Mouse (Mus musculus) C2C12 (cell line): ENCODE data around the gene Vps13a.

Experiments
- CTCF ChIP-seq: IDR thresholded peaks from one replicate; pipeline ENCODE4 v1.5.1; 2011; ENCODE audit not compliant: control insufficient read depth, insufficient read depth, insufficient read length
- MAX ChIP-seq: IDR thresholded peaks from one replicate; pipeline ENCODE4 v1.6.1; 2011; ENCODE audit warnings: mild to moderate bottlenecking, control low read depth
- MYOD1 ChIP-seq: IDR thresholded peaks from one replicate; pipeline ENCODE4 v1.6.1; 2011; ENCODE audit warnings: low read depth; ENCODE audit not compliant: control insufficient read depth, insufficient read length

- no peak for TF ChIP-seq CTCF
- TF ChIP-seq MAX = no peak
- no peak for TF ChIP-seq MYOD1
Measured at GRCm38 (mm10) chr19:16827657-16828056, 46.9 kb upstream of the Vps13a start.
